Mouse (Mus musculus) lung, adult 10 weeks (tissue): ENCODE measurements around the gene Col4a6. TPM values are rescaled to one million over a fixed set of nuclear protein-coding genes. Genes with fewer than 3 reads are reported as not detected.

Experiments
- polyA plus RNA-seq: library from polyadenylated mRNA; stranded (reverse); fragments of 350-450 nt; fragmentation: Illumina TruSeq; extraction: RNeasy Lipid Tissue Mini Kit (QIAGEN cat#74804); gene quantifications from one replicate; pipeline ENCODE4 v1.2.3, GENCODE M21; 2014; ENCODE audit warnings: low read depth, low replicate concordance; ENCODE audit not compliant: insufficient read depth

The Col4a6 gene
- 3.1 TPM for polyA plus RNA-seq

DNA sequence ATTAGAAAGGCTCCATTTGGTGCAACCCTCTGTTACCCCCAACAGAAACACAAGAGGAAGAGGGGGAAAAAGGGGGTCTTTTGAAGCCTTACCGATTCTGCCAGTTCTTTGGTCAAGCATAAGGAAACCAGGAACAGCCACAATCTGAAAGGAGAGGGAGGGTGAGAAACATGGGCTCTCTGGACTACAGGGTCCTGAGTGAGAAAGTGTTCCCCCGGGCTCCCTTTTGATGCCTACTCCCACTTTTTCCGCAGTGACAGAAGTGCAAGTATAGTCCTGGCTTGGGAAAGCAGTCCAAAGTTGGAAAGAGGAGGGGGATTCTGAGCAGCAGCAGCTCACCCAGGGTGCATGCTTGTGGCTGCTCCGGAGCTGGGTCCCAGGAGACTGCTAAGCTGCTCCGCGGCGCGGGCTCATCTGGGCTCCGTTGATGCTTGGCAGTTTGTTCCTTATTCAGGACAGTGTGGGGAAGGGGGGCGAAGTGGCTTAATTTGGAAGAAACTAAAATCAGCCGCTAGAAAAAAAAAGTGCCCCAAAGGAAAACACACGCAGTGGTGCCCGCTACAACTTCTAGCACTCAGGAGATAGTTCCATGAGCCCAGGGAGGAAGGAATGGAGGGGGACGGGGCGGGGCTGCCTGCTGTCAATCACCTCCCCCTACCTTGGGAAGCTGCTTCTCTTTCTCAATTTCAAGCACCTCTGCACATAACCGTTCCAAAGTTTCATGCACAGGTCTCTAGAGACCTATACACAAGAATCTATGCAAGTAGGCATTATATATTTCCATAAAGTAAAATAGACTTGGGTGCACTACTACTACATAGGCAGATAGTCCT, at the start of gene Col4a6:
TSS of gene Col4a6 (minus strand) at position 607 of the 833 bp plus-strand sequence.

DNA sequence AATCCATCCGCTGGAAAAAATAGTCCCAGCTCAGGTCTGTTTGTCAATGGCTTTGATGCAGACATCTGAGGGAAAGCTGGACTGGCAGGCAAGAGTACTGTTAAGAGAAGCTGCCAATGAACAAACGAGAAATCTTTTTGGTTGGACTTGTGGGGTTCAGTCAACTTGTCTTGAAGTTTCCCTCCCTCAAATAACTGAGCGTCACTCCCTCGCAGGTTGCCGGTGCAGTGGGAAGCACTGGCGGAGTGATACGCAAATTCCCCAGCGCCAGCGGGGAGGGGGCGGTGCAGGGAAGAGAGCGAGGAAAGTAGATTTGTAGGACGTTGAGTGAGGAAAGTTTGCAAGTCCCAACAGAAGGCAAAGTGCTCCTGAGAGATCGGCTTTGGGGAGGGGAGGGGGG, 1.2 kb upstream of the Col4a6 start, which contains the start of gene Col4a5:
TSS of gene Col4a5 (plus strand) at position 276 of the 400 bp plus-strand sequence.

Other genes with a start within 250 kb of the Col4a6 start
- gene Col4a5, start 1.3 kb upstream of the Col4a6 start, polyA plus RNA-seq: 17.6 TPM